Mouse (Mus musculus): Measurements from ENCODE around the gene Crk. TPM values are rescaled to one million over a fixed set of nuclear protein-coding genes. Genes with fewer than 3 reads are reported as not detected.

Gene Crk
- polyA plus RNA-seq, 2 experiments: 20.1 to 24.5 TPM

DNA sequence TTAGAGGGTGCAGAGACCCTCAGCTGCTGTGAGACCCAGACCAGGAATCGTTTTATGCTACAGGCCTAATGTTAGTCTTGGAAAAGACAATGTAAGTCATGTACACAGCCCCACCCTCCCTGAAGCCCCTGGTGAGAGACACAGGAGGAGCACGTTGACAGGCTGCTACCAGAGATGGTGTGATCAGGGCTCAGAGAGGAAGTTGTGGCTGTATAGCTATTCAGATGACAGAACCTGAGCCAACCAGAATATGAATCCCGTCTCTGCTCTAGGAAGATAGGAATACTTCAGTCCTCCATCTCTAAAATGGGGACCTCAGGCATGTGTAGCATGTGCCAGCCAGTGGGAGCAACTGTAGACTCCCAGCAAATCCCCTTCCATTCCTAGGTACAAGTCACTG, 10.4 kb upstream of the Crk start:
- WGBS (ENCODE audit: insufficient replicate concordance): 55% methylated on average over 3 of the region's 3 CpGs
- Histone ChIP-seq H3K36me3 (replicated peaks; ENCODE audit: control insufficient read depth, insufficient read depth, low read depth) (peaks cover 33% of the 10 kb centered on the region), H3K27ac (no peak overlapping the region)

DNA sequence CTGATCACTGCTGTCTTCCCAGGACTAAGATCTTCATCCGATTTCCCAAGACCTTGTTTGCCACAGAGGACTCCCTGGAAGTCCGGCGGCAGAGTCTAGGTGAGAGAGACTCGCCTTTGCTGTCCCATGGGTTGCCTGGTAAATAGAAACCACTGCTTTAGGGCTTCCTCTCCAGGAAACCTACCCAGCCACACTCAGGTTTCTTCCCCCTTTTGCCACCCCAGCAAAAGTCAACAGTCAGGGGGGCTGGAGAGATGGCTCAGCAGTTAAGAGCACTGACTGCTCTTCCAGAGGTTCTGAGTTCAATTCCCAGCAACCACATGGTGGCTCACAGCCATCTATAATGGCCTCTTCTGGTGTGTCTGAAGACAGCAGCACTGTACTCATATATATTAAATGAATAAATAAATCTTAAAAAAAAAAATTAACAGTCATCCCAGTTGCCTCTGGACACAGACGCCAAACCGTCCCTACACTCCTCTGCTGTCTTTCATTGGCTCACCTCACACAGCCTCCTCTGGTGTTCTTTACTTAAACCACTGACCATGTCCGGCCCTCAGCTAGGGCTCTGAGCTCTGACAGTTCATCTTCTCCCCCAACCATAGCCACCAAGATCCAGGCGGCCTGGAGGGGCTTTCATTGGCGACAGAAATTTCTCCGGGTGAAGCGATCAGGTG, 9.7 kb upstream of the Crk start:
- Histone ChIP-seq H3K27me3 (ENCODE audit: control insufficient read depth, insufficient read depth, low read length) (no peaks in the 10 kb centered on the region), H3K4me3 (ENCODE audit: insufficient read depth in 1 of 2, low read depth in 2 of 2, low read length in 2 of 2) (no peak overlapping the region), H3K4me1 (replicated peaks; ENCODE audit: control insufficient read depth in 2 of 2, insufficient read depth in 2 of 2, low read length in 1 of 2) (no peaks in the 10 kb centered on the region), H3K4me2 (ENCODE audit: low read depth) (no peak overlapping the region), H3K9me3 (ENCODE audit: control insufficient read depth, low read length) (no peaks in the 10 kb centered on the region), H3K36me3 (replicated peaks; ENCODE audit: control insufficient read depth, insufficient read depth, low read depth) (peaks cover 33% of the 10 kb centered on the region), H3K9ac (replicated peaks) (no peak overlapping the region), H3K27ac (no peak overlapping the region)
- TF ChIP-seq CTCF (IDR thresholded peaks at IDR 0.05; ENCODE audit: low read depth): no peak
- no peak for TF ChIP-seq EP300 (IDR thresholded peaks at IDR 0.05; ENCODE audit: low read depth)
- ATAC-seq (ENCODE audit: insufficient read depth) (no peak), DNase-seq (ENCODE audit: low read depth in 3 of 3, low spot score in 3 of 3) (no peak)
- WGBS (ENCODE audit: insufficient replicate concordance): 74% methylated on average over 11 of the region's 11 CpGs

More for the DNA sequence above, 10.4 kb upstream of the Crk start:
- no peak overlapping the region for H3K9ac ChIP-seq (replicated peaks)
- H3K4me1 ChIP-seq (replicated peaks; ENCODE audit: control insufficient read depth in 2 of 2, insufficient read depth in 2 of 2, low read length in 1 of 2): no peaks in the 10 kb centered on the region
- DNase-seq (ENCODE audit: low read depth in 3 of 3, low spot score in 3 of 3) (no peak), ATAC-seq (ENCODE audit: insufficient read depth) (no peak)
- no peak overlapping the region for H3K4me3 ChIP-seq (ENCODE audit: insufficient read depth in 1 of 2, low read depth in 2 of 2, low read length in 2 of 2)
- TF ChIP-seq EP300 (IDR thresholded peaks at IDR 0.05; ENCODE audit: low read depth): no peak
- no peak for TF ChIP-seq CTCF (IDR thresholded peaks at IDR 0.05; ENCODE audit: low read depth)
- H3K9me3 ChIP-seq (ENCODE audit: control insufficient read depth, low read length): no peaks in the 10 kb centered on the region
- H3K4me2 ChIP-seq (ENCODE audit: low read depth): no peak overlapping the region
- no peaks in the 10 kb centered on the region for H3K27me3 ChIP-seq (ENCODE audit: control insufficient read depth, insufficient read depth, low read length)

GRCm38 (mm10) chr11:75669853-75670200, 9.2 kb upstream of the Crk start:
- no peaks in the 10 kb centered on the region for H3K4me1 ChIP-seq (replicated peaks; ENCODE audit: control insufficient read depth in 2 of 2, insufficient read depth in 2 of 2, low read length in 1 of 2)
- peaks cover 33% of the 10 kb centered on the region for H3K36me3 ChIP-seq (replicated peaks; ENCODE audit: control insufficient read depth, insufficient read depth, low read depth)
- DNase-seq (ENCODE audit: low read depth in 3 of 3, low spot score in 3 of 3) (no peak), ATAC-seq (ENCODE audit: insufficient read depth) (no peak)
- H3K27me3 ChIP-seq (ENCODE audit: control insufficient read depth, insufficient read depth, low read length): no peaks in the 10 kb centered on the region
- H3K9me3 ChIP-seq (ENCODE audit: control insufficient read depth, low read length): no peaks in the 10 kb centered on the region
- TF ChIP-seq EP300 (IDR thresholded peaks at IDR 0.05; ENCODE audit: low read depth): no peak
- TF ChIP-seq CTCF (IDR thresholded peaks at IDR 0.05; ENCODE audit: low read depth): no peak
- H3K4me3 ChIP-seq (ENCODE audit: insufficient read depth in 1 of 2, low read depth in 2 of 2, low read length in 2 of 2): no peak overlapping the region
- WGBS (ENCODE audit: insufficient replicate concordance): 64% methylated on average over 12 of the region's 12 CpGs
- H3K9ac ChIP-seq (replicated peaks): no peak overlapping the region
- no peak overlapping the region for H3K4me2 ChIP-seq (ENCODE audit: low read depth)
- H3K27ac ChIP-seq: no peak overlapping the region

- DNase-seq (ENCODE audit: low read depth in 3 of 3, low spot score in 3 of 3) (no peak), ATAC-seq (ENCODE audit: insufficient read depth) (no peak)
- no peaks in the 10 kb centered on the region for H3K4me1 ChIP-seq (replicated peaks; ENCODE audit: control insufficient read depth in 2 of 2, insufficient read depth in 2 of 2, low read length in 1 of 2)
- H3K9ac ChIP-seq (replicated peaks): no peak overlapping the region
- H3K9me3 ChIP-seq (ENCODE audit: control insufficient read depth, low read length): no peaks in the 10 kb centered on the region
- no peak overlapping the region for H3K4me2 ChIP-seq (ENCODE audit: low read depth)
- no peak overlapping the region for H3K4me3 ChIP-seq (ENCODE audit: insufficient read depth in 1 of 2, low read depth in 2 of 2, low read length in 2 of 2)
- H3K27me3 ChIP-seq (ENCODE audit: control insufficient read depth, insufficient read depth, low read length): no peaks in the 10 kb centered on the region
- no peak overlapping the region for H3K27ac ChIP-seq
- 79% methylated on average over 22 of the region's 22 CpGs for WGBS (ENCODE audit: insufficient replicate concordance)
- TF ChIP-seq CTCF (IDR thresholded peaks at IDR 0.05; ENCODE audit: low read depth): no peak
- no peak for TF ChIP-seq EP300 (IDR thresholded peaks at IDR 0.05; ENCODE audit: low read depth)
- H3K36me3 ChIP-seq (replicated peaks; ENCODE audit: control insufficient read depth, insufficient read depth, low read depth): peaks cover 21% of the 10 kb centered on the region
These were observed 7.5 kb upstream of the Crk start for GRCm38 (mm10) chr11:75671426-75672180.

DNA sequence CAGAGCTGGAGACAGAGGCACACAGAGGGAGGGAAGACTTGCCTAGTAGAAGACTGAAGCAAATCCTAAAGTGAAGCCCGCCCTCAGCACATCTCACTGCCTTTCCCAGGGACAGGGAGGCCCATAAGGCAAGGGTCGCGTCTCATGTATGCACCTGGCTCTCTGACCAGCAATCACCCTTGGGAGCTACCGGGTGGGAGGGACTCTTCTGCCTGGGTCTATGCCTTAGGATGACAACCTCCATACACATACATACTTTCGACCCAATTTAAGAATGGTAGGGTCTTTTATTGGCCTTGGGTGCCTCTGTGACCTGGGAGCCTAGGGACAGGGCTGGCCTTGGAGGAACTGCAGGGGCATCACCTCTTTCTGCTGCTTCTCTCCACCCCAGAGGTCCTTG, 5.6 kb upstream of the Crk start:
- peaks cover 8 to 11% of the 10 kb centered on the region in 2 experiments for H3K4me1 ChIP-seq (replicated peaks; ENCODE audit: control insufficient read depth in 2 of 2, insufficient read depth in 2 of 2, low read length in 1 of 2)
- no peaks in the 10 kb centered on the region for H3K27me3 ChIP-seq (ENCODE audit: control insufficient read depth, insufficient read depth, low read length)
- 77% methylated on average over 5 of the region's 5 CpGs for WGBS (ENCODE audit: insufficient replicate concordance)
- no peak overlapping the region for H3K4me2 ChIP-seq (ENCODE audit: low read depth)
- TF ChIP-seq CTCF (IDR thresholded peaks at IDR 0.05; ENCODE audit: low read depth) (no peak), EP300 (IDR thresholded peaks at IDR 0.05; ENCODE audit: low read depth) (no peak)
- H3K27ac ChIP-seq: no peak overlapping the region
- ATAC-seq (ENCODE audit: insufficient read depth): no peak
- no peak overlapping the region for H3K4me3 ChIP-seq (ENCODE audit: insufficient read depth in 1 of 2, low read depth in 2 of 2, low read length in 2 of 2)
- no peaks in the 10 kb centered on the region for H3K9me3 ChIP-seq (ENCODE audit: control insufficient read depth, low read length)
- peaks cover 19% of the 10 kb centered on the region for H3K36me3 ChIP-seq (replicated peaks; ENCODE audit: control insufficient read depth, insufficient read depth, low read depth)
- no peak overlapping the region for H3K9ac ChIP-seq (replicated peaks)
- DNase-seq (ENCODE audit: low read depth in 3 of 3, low spot score in 3 of 3): no peak

Measured in liver, embryonic 14.5 days (tissue).